Mouse (Mus musculus) lung, postnatal 0 days (tissue): ENCODE data around the gene Pctp.

Experiments
- CTCF ChIP-seq: IDR thresholded peaks from 2 replicates; pipeline ENCODE4 v1.5.1; 2016; ENCODE audit warnings: antibody characterized with exemption, mild to moderate bottlenecking
- EP300 ChIP-seq: IDR thresholded peaks from 2 replicates; pipeline ENCODE4 v1.6.1; 2016; ENCODE audit warnings: antibody characterized with exemption, mild to moderate bottlenecking, control low read depth

DNA sequence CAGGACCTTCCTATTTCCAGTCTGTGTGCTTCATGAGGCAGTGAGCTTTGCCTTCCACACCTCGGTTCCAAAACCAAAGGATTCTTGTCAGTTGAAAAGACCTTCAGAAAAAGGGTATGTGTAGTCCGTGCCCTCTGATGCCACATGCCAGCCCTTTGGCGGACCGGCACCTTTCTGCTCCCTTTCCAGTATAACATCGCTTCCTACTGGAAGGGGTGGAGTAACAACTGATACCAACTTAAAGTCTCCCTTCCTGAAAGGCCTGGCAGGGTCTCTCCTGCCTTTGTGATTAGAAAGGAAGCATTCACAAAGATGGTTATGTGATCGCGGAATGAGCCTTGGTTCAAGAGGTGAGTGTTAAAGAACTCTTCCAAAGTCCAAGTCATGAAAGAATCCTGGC lies 47.3 kb upstream of the Pctp start:
- TF ChIP-seq CTCF (no peak), EP300 (peak; percentile 83)
